Mouse (Mus musculus): ENCODE measurements at regions not wholly inside any gene's neighbourhood (a gene's known extent, or its start where the extent isn't known, plus 50 kb on each side); places are given as distances from the start of the nearest gene placed in this dataset.
A peak's percentile ranks its signal among the peaks of the same experiment; 100 is the strongest.

GRCm38 (mm10) chrX:44228847-44229246 is 139.3 kb downstream of the Dcaf12l2 start:
- DNase-seq (ENCODE audit: low spot score), result peak; percentile 40
- Histone ChIP-seq H3K9ac (ENCODE audit: low read depth, low read length) (no peak overlapping the region), H3K4me1 (replicated peaks; ENCODE audit: control insufficient read depth, insufficient read depth, low read length) (no peaks in the 10 kb centered on the region), H3K27me3 (ENCODE audit: control insufficient read depth, insufficient read depth, low read length) (no peaks in the 10 kb centered on the region), H3K27ac (ENCODE audit: low read depth, low read length) (no peak overlapping the region), H3K9me3 (ENCODE audit: control insufficient read depth, low read length) (no peaks in the 10 kb centered on the region), H3K36me3 (ENCODE audit: control insufficient read depth, insufficient read depth, low read length) (no peaks in the 10 kb centered on the region), H3K4me2 (replicated peaks; ENCODE audit: low read depth, low read length) (no peak overlapping the region), H3K4me3 (ENCODE audit: low read depth, low read length) (no peak overlapping the region)
- ATAC-seq (ENCODE audit: low FRiP score), result no peak
- 22% methylated on average over 2 of the region's 2 CpGs for WGBS
